Mouse (Mus musculus) mesoderm, embryonic 11.5 days (tissue): ENCODE data around the gene Gm20521.

Experiments
- DNase-seq: peaks from one replicate; pipeline ENCODE4 v3.0.0-alpha.2; 2012; ENCODE audit warnings: low read depth, low spot score

Gene Gm20521

DNA sequence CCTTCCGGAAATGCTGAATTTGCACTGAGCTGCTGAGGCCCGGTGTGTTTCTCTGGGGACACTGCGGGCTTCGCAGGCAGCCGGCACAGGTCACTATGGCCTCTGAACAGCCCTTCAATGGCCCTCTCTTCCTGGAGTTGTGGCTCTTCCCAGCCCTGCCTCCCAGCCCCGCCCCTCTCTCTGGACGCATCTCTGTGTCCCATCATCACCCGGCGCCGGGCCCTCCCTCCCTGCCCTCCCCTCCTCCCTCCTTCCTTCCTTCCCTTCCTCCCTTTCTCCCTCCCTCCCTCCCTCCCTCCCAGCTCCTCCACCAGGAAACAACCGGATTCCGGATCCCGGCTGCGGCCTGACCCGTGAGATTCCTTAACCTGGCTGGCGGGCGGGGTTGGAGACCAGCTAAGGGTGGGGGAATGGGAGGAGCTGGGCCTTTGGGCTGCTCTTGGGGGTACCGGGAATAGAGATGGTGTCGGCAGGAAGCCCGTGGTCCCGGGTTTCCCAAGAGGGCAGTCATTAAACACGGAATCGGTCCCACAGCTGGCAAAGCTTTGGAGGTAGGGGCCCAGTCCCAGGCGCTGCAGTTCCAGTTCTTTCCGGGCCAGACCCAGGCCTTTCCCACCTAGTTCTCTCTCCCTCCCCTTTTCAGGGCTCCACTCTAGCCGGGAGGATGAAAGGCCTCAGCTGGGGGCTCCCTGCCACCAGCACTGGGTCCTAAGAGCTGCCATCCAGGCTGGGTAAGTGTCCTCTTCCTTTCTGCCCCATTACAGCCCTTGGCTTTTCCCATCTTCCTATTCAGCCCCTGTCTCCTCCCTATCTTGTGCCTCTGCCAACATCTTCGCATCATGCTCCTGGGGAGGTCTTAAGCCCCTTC is at the start of gene Gm20521, which contains the start of gene Bcl2l2:
Gm20521 (plus strand) TSS at position 288 of the 868 bp plus-strand sequence.
Bcl2l2 (plus strand) TSS at position 224 of the 868 bp plus-strand sequence.
- DNase-seq, result peak; percentile 91

DNA sequence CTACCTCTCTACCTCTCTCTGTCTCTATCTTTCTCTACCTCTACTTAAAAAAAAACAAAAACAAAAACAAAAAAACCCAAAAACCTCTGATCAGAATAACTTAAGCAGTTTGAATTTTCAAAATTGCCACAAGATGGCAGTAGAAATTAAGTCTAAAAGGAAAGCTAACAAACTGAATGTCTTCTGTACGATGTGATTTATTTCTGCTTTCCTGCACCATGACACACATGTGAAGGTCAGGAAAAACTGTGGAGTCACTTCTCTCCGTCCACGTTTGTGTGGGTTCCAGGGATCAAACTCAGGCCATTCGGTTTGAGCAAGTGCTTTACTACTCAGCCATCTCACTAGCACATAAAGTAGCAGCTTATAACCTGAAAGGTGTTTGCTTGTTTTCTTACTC is 39.8 kb upstream of the Gm20521 start:
- DNase-seq, result peak; percentile 66

DNA sequence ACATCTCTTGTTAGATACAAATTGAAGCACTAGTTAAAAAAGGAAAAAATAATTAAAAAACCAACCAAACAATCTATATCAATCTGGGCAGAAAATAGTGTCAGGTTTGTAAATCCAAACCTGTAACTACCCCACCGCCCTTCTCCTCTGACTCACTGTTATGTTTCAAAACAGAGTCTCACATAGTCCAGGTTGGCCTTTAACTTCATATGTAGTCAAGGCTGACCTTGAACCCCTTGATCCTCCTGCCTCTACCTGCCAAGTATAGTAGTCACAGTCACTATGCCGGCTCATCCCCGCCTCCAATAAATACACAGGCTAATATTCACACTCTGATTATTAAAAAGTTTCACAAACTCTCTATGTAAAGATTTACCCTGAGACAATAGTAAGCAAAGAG is 27.5 kb upstream of the Gm20521 start:
- DNase-seq, result no peak

DNA sequence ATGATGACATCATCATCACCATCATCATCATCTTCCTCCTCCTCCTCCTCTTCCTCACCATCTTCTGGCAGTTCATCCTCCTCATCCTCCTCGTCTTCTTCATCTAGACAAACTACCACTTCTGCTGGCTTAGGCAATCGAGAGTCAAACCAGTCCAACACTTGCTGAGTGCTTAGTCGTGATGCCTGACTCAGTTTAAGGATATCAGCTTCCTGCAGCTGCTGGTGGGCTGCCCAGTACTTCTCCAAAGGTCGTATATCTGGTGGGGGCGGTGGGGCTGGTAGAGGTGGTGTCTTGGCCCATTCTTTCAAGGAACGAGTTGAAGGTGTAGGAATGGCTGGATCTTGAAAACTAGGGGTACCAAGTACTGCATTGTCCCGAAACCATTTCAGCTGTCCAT is 26.5 kb upstream of the Gm20521 start:
- DNase-seq, result no peak

DNA sequence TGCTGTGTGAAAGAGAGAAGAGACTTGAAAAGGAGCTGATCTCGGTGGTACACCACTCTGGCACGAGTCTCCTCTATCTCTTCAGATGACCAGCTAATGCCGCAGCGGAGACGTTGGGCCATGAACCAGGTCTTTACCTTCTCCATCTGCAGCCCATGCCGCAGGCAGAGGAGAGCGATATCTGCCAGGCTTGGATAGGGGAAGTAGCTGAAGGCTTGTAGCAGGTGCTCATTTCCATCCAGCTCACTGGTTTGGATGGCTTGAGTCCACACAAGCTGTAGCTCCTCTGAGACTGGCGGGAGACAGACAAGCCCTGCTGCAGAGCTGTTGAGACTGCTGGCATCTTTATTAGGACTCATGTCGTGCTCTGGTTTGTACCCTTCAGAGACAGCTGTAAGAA is 25.4 kb upstream of the Gm20521 start:
- no peak for DNase-seq

DNA sequence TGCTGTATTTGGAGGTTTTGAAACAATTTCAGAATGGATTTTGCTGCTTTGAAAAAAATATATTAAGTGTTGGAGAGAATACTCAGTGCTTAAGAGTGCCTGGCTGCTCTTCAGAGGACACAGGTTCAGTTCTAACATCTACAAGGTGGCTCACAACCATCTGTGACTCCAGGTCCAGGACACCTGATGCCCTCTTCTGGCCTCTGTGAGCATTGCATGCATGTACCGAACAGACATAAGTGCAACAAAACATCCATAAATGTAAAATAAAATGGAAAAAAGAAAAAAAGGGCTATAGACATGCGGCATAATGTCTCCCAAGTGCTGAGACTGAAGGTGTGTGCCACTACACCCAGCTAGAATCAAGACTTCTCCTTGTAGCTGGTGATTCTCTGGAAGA is 22.7 kb upstream of the Gm20521 start:
- DNase-seq, result peak; percentile 52

DNA sequence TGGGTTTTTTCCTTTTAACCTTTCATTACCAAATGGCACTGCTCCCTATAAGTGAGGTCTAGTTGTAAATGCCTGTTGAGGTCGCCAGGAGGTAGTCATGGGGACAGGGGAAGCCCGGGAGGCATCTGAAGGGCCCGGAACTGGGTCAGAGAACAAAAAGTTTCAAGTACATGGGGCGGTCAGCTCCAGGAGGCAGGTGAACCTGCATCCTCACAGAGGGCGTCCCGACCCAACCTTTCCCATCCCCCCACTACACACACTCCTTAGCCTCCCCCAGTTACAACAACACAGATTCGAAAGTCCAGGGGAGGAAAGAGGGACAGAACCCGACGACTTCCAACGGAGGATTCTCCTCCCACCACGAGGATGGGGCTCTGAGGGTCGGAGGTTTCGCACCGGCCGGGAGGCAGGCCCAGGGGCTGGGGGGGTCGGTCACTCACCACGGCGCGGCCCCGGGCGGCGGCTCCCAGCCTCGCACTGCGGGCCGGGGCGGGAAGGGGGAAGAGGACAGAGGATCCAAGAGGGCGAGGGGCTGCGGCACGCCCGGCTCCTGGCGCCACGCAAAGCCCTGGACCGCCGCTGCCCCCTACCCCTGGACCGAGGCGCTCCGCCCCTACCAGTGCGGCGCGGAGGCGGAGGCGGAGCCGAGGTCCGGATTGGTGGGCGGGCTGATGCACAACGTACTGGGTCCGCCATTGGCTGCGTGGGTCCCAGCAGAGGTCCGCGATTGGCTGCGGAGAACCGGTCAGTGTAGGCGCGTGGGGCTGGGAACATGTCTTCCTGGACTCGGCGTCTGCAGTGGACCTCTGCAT is 19.5 kb upstream of the Gm20521 start:
- DNase-seq, result peak; percentile 94

DNA sequence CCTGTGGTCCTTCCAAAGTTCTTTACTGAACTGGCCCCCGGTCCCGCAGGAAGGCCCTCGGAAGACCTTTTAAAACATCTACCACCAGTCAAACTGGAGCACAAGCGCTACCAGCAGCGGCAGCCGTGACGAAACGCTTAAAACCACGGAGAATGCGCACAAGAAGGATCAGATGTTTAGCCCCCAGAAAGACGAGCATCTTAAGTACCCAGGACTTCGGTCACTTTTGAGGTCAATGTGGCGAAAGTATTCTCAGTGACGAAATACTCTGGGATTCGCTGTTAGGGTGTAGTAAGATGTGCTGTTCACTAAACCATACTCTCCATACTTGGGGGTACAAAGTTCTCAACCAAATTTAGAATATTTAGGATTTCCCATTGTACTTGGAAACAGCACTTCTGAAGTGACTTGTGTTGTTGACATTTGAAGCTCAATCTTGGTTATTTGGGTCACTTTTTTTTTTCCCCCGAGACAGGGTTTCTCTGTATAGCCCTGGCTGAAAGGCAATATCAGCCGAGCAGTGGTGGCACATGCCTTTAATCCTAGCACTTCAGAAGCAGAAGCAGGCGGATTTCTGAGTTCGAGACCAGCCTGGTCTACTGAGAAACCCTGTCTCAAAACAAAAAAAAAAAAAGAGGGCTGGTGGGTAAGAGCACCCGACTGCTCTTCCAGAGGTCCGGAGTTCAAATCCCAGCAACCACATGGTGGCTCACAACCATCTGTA is 18.8 kb upstream of the Gm20521 start:
- no peak for DNase-seq

DNA sequence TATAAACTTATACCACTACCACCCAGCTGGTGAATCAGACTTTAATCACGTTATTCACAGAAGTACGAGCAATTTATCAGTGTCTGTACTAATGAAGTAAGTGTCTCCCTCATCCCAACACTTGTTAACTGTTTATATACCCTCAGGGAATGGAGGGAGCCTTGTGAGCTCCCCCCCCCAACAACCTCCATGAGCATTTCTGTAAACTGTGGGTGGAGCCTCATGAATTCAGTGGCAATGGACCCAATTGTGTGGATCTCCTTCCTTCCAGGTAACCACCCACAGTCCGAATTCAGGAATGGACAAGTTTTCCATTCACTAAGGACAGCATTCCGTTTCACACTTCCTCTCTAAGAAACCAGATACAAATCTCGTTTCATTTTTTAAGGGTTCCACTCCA is 17.6 kb upstream of the Gm20521 start:
- no peak for DNase-seq

DNA sequence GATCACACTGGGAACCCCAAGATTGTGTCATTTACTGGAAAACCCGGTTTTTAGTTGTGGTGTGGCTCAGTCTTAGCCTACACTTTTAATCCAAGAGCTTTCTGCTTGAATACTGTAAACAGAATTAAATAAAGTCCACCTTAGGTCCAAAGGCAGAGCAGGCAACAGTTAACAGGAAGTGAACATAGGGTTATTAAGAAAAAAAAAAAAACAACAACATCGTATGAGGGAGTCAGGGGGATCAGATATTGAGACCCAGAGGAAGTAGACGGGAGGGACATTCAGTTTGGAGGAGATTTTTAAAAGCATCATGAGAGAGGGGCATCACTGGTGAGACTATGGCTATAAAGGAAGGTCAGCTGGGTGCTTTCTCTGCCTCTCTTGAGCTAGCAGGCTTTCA is 17.0 kb upstream of the Gm20521 start:
- DNase-seq, result no peak

DNA sequence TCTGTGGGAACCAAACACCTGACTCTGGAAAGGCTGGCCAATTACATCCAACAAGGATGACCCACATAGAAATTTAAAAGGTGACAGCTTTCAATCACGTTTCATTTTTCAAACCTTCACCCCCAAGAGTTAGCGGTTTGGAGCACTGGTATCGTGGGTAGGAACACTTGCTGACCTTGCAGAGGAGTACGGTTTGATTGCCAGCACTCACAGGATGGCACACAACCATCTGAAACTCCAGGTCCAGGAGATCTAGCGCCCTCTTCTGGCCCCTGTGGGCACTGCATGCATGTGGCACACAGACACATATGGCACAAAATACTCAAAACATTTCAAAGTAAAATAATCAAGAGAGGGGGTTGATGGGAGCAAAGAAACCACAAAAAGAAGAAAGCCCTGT is 16.3 kb upstream of the Gm20521 start:
- no peak for DNase-seq

DNA sequence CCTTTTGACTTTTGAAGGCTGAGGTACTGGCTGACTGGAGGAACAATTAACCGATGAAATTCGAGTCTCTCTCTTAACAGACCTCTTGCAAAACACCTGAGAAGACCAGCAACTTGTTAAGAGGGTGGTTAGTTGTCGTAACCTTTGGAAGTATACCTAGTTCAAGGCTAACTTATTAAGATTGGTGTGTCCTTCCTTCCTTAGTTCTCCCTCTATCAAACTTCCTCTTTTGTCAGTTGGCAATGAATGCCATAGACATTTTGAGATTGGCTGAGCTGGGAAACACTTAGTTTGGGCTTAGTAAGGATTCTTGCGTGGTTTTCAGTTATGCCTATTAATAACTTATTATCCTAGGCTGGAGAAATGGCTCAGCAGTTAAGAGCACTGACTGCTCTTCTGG is 15.2 kb upstream of the Gm20521 start:
- no peak for DNase-seq

DNA sequence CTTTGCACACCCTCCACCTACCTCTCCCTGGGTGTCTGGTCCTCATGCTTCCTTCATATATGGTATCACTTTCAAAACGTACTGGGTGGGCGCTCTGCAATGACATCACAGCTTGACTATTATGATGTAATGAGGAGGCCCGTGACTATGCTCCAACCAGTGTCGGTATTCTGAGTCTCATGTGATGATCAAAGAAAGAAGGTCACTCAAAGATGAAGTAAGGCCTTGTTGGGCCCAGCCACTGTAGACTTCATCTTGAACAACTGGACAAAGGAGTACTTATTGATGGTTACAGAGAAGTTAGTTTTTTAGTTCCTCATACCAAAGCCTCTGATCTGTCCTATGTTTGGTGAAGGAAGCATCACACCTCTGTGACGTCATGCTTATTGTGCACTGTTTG is 12.4 kb upstream of the Gm20521 start, which contains the start of gene Homez:
Homez (minus strand) TSS at position 101 of the 400 bp plus-strand sequence.
- no peak for DNase-seq

DNA sequence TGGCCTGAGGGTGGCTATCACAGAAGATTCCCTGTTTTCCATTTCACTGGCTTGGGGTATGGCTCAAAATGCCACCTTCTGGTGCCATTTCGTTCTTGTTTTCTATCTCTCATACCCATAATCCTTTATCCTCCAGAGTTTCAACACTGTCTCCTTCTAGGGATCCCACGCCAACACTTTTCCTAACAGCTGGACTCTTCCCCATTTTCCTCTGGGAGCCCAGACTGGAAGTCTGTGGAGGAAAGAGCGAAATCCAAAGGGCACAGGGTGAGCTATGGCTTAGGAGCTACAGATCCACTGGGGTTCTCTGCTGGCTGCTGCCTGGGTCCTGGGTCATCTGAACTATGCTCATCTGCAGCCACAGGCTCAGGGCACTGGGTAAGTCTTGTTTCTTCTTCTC is 9.1 kb upstream of the Gm20521 start:
- no peak for DNase-seq

DNA sequence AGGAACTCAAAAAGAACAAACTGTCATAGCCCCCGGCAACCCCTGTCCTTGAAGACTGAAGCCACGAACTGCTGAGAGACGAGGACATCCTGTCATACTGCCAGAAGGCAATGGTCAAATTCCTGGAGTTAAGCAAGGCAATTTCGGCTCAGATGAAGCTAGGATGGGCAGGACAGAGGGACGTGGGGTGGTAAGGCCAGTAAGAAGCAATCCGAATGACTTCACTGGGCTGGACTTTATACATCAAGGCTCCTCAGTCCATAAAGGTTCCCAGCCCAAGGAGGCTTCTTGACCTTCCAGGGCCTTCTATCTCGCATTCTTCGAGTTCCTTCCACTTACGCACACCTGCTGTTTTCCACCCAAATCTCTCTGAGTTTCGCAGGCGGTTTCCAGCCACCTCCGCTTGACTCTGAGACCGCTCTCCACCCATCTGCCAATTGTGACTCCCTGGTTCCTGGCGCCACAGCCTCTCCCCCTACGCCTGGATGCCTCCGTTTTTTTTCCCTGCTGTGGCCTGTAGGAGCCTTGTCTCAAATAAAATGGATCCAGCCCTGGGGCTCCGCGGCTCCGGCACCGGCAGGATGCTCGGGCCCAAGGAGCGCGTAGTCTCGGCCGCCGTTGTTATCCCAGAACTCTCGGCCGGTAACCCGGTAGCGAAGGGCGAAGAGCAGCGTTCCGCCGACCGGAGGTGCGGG is 7.2 kb upstream of the Gm20521 start:
- DNase-seq, result no peak

DNA sequence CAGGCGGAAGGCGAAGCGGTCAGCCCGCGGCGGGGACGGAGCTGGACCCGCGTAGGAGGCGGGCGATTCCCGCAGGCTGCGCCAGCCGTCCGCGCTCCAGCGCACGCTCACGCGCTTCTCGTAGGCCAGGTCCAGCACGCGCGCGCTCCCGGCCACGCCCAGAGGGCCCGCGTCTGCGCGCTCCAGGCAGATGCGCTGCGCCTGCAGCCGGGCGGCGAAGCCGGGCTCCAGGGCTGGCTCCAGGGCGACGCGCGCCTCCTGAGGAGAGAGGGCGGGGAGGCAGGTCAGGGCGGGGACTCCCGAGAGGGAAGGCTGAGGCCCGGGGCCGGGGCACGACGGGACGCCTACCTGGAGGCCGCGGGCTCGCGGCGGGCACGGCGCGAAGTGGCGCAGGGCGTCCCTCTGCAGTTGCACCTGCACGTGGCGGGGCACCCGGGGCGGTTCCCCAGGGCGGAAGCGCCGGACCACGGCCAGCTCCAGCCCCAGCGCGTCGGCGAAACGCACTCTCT is 6.6 kb upstream of the Gm20521 start:
- DNase-seq, result peak; percentile 93

DNA sequence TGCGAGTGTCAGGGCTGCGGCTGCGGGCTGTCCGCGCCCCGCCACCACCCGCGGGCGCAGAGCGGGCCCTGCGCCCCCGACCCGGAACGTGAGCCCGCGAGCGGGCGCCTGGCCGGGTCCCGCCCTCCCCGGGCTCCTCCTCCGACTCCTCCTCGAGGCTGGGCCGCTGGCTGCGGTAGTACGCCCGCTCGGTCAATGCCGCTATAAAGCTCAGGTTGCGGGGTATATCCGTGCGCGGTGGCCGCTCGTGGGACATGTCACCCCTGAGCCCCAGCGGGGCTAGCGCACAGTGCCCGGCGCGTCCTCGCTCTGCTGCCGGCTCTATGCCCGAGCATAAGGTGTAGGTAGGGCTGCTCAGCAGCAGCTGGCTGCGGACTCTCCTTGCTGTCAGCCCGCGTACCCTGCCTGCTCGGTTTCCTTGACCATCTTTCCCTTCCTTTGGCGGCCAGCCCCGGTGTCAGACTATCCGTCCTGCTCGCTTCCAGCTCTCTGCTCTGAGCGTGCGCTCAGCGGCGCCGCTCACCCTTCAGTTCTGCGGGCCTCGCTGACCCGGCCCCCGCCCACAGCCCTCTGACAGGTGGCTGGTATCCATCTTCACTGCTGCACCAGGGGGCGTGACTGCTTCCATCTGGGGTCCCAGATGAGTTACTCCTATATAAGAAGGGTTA is 6.1 kb upstream of the Gm20521 start, which contains the start of gene Ppp1r3e:
Ppp1r3e (minus strand) TSS at position 503 of the 668 bp plus-strand sequence.
- peak; percentile 61 for DNase-seq

DNA sequence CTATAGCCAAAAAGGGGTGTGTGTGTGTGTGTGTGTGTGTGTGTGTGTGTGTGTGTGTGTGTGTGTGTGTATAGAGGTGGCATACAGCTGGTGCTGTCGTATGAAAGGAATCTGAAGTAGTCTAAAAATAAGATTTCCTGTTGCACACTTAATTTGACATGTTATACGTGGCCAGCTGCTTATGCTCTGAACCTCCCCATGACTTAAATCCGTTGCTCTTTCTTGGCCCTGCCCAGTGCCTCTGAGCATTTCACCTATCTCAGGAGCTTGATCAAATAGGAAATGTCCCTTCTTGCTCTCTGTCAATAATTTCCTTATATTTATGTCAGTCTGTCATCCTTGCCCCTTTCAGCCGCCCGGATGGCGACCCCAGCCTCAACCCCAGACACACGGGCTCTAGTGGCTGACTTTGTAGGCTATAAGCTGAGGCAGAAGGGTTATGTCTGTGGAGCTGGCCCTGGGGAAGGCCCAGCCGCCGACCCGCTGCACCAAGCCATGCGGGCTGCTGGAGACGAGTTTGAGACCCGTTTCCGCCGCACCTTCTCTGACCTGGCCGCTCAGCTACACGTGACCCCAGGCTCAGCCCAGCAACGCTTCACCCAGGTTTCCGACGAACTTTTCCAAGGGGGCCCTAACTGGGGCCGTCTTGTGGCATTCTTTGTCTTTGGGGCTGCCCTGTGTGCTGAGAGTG is 926 bp downstream of the Gm20521 start:
- DNase-seq, result no peak

DNA sequence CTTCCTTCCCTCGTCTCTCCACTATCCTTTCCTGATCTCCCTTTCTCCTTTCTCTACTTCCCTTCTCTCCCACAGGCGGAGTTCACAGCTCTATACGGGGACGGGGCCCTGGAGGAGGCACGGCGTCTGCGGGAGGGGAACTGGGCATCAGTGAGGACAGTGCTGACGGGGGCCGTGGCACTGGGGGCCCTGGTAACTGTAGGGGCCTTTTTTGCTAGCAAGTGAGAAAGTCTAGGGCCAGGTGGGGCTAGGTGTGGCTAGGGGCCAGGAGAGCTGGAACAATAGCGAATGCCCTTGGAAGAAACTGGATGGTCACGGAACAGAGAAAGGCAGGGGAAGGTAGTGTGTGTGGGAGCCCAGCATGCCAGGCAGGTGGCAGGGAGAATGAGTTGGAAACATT is 2.1 kb downstream of the Gm20521 start:
- DNase-seq, result no peak

DNA sequence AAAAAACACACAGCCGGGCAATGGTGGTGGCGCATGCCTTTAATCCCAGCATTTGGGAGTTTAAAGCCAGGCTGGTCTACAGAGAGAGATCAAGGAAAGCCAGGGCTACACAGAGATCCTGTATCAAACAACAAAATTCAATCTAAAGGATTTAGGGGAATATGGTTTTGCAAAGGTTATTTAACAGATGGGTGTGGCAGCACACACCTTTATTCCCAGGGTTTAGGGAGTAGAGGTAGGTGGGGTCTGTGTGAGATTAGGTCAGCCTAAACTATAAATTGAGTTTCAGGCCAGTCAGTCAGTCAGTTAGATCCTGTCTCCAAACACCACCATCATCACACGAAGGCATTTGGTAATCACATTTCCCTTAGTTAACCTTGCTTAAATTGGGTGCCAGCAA is 9.0 kb downstream of the Gm20521 start, which contains the start of gene Pabpn1:
Pabpn1 (plus strand) TSS at position 301 of the 400 bp plus-strand sequence.
- no peak for DNase-seq
